Mouse (Mus musculus): ENCODE measurements at regions not wholly inside any gene's neighbourhood (a gene's known extent, or its start where the extent isn't known, plus 50 kb on each side); places are given as distances from the start of the nearest gene placed in this dataset.

- no peak for DNase-seq
Observed at GRCm38 (mm10) chr19:49741239-49741638, 937.2 kb downstream of the Sorcs1 start.

- no peak for DNase-seq
Observed at GRCm38 (mm10) chr19:49739483-49740175, 938.8 kb downstream of the Sorcs1 start.

GRCm38 (mm10) chr19:49697659-49698058, 980.8 kb downstream of the Sorcs1 start:
- DNase-seq: peak; percentile 1

GRCm38 (mm10) chr19:49685588-49686281, 992.7 kb downstream of the Sorcs1 start:
- DNase-seq: no peak

- DNase-seq: peak; percentile 43
Observed at GRCm38 (mm10) chr19:49681204-49681603, 997.2 kb downstream of the Sorcs1 start.

GRCm38 (mm10) chr19:49680006-49680405, 998.4 kb downstream of the Sorcs1 start:
- peak; percentile 17 for DNase-seq

- no peak for DNase-seq
Observed at GRCm38 (mm10) chr19:49675931-49676330, 1002.5 kb downstream of the Sorcs1 start.

- peak; percentile 7 for DNase-seq
Observed at GRCm38 (mm10) chr19:49629963-49630362, 1048.5 kb downstream of the Sorcs1 start.

- no peak for DNase-seq
Observed at GRCm38 (mm10) chr19:49619920-49620319, 1058.5 kb downstream of the Sorcs1 start.

GRCm38 (mm10) chr19:49615071-49615470, 1063.4 kb downstream of the Sorcs1 start:
- no peak for DNase-seq
